Mouse (Mus musculus): ENCODE results near the gene Armh3. TPM values are rescaled to one million over a fixed set of nuclear protein-coding genes. Genes with fewer than 3 reads are reported as not detected.

The Armh3 gene
- total and polyA plus RNA-seq, 3 experiments: 4.1 to 10.8 TPM; not detected in 1

DNA sequence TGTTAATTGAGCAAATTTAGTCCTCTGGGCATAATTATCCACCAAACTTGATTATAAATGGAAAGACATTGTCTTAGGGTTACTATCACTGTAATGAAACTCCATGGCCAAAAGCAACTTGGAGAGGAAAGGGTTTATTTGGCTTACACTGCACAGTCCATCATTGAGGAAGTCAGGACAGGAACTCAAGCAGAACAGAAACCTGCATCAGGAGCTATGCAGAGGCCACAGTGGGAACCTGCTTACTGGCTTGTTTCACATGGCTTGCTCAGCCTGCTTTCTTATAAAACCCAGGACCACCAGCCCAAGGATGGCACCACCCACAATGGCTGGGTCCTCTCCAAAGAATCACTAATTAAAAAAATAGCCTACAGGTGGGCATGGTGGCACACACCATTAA, 13.9 kb downstream of the Armh3 start:
- Histone ChIP-seq H3K9ac (ENCODE audit: control insufficient read depth, low read depth, low read length, poor library complexity, severe bottlenecking) (no peak overlapping the region), H3K27me3 (ENCODE audit: control insufficient read depth in 1 of 2, insufficient read depth in 2 of 2, low read length in 2 of 2) (no peaks in the 10 kb centered on the region), H3K4me3 (ENCODE audit: control insufficient read depth in 1 of 2, insufficient read depth in 1 of 2, low read depth in 2 of 2, low read length in 2 of 2) (no peak overlapping the region), H3K27ac (ENCODE audit: control insufficient read depth, low read depth, low read length) (no peak overlapping the region), H3K9me3 (replicated peaks; ENCODE audit: insufficient read depth, low read length) (no peaks in the 10 kb centered on the region), H3K79me2 (ENCODE audit: control insufficient read depth, insufficient read depth, low read length, poor library complexity) (no peaks in the 10 kb centered on the region), H3K36me3 (ENCODE audit: control insufficient read depth in 1 of 2, insufficient read depth in 2 of 2, low read length in 2 of 2) (no peaks in the 10 kb centered on the region), H3K4me1 (ENCODE audit: control insufficient read depth in 1 of 2, insufficient read depth in 2 of 2, low read length in 2 of 2) (no peaks in the 10 kb centered on the region)
- no peak for DNase-seq (ENCODE audit: low read depth, low spot score)
- no peak for TF ChIP-seq MYC (IDR thresholded peaks at IDR 0.05; ENCODE audit: low read depth, low read length)

DNA sequence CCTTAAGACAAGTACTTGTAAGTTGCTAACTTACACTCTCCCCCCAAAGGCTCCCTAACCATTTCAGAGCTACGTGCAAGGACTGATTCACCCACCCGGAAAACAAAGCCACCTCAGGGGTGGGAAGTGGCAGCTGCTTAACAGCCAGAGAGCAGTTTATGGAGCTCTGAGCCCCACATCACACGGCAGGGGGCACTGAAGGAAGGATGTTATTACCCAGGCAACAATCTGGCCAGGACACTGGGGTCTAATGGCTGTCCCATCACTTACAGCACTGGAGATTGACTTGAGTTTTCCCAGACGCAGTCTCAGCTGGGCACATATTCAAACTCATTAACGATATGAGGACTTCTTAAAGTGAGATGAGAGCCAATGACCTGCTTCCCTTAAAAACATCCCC, 37.5 kb downstream of the Armh3 start:
- TF ChIP-seq MEF2A (IDR thresholded peaks at IDR 0.05; ENCODE audit: extremely low read depth, insufficient replicate concordance, low read depth, low read length, poor library complexity, severe bottlenecking) (no peak), TBP (IDR thresholded peaks at IDR 0.05; ENCODE audit: low read depth, low read length) (no peak), USF2 (IDR thresholded peaks at IDR 0.05; ENCODE audit: borderline replicate concordance in 1 of 2, insufficient read depth in 1 of 2, low read depth in 1 of 2, low read length in 2 of 2) (no peak), NELFE (IDR thresholded peaks at IDR 0.05; ENCODE audit: low read depth, low read length) (no peak), UBTF (IDR thresholded peaks at IDR 0.05; ENCODE audit: borderline replicate concordance, insufficient read depth, low read depth, low read length) (no peak), MXI1 (IDR thresholded peaks at IDR 0.05; ENCODE audit: low read depth, low read length) (no peak), HCFC1 (IDR thresholded peaks at IDR 0.05; ENCODE audit: low read depth, low read length) (no peak), JUND (IDR thresholded peaks at IDR 0.05; ENCODE audit: low read depth, low read length) (no peak), ZC3H11A (IDR thresholded peaks at IDR 0.05; ENCODE audit: low read depth, low read length) (no peak), TCF12 (IDR thresholded peaks at IDR 0.05; ENCODE audit: low read depth, low read length) (no peak)
- Histone ChIP-seq H3K9ac (ENCODE audit: control insufficient read depth, low read depth, low read length, poor library complexity, severe bottlenecking) (no peak overlapping the region), H3K27ac (ENCODE audit: control insufficient read depth, low read depth, low read length) (no peak overlapping the region)

DNA sequence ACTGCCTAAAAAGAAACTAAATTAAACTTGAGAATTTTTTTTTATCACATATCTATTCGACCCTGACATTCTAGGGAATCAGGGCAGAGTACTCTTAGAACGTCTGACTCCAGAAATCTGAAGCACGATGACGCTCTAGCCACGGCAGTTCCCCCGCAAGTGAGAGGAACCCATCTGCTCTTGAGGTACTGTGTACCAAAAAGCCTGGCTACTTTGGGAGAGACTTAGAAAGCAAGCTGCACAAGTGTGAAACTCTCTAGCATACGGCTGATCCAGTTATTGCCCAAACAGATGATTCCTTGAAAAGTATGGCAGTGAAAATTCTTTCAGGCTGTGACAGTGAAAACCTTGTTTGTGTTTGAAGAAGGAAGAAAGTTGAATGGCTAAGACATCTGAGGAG, 41.6 kb downstream of the Armh3 start:
- no peak overlapping the region for H3K9ac ChIP-seq (ENCODE audit: control insufficient read depth, low read depth, low read length, poor library complexity, severe bottlenecking)
- no peaks in the 10 kb centered on the region for H3K79me2 ChIP-seq (ENCODE audit: control insufficient read depth, insufficient read depth, low read length, poor library complexity)
- no peak for TF ChIP-seq POLR2AphosphoS2 (IDR thresholded peaks at IDR 0.05; ENCODE audit: low read length)
- no peak for TF ChIP-seq SIN3A (IDR thresholded peaks at IDR 0.05; ENCODE audit: low read length)
- TF ChIP-seq TAL1 (IDR thresholded peaks at IDR 0.05; ENCODE audit: low read length): no peak
- TF ChIP-seq ZNF384 (IDR thresholded peaks at IDR 0.05; ENCODE audit: low read depth, low read length): no peak
- no peak for TF ChIP-seq USF2 (IDR thresholded peaks at IDR 0.05; ENCODE audit: borderline replicate concordance in 1 of 2, insufficient read depth in 1 of 2, low read depth in 1 of 2, low read length in 2 of 2)
- no peak for TF ChIP-seq HCFC1 (IDR thresholded peaks at IDR 0.05; ENCODE audit: low read depth, low read length)
- no peak for TF ChIP-seq MYB (IDR thresholded peaks at IDR 0.05; ENCODE audit: low read depth, low read length)
- no peak for TF ChIP-seq RAD21 (IDR thresholded peaks at IDR 0.05; ENCODE audit: low read depth, low read length)
- no peak for TF ChIP-seq POLR2AphosphoS5 (IDR thresholded peaks at IDR 0.05; ENCODE audit: borderline replicate concordance, low read depth, low read length)
- TF ChIP-seq MAFK (IDR thresholded peaks at IDR 0.05; ENCODE audit: borderline replicate concordance, low read depth, low read length): no peak

More for the DNA sequence above, 37.5 kb downstream of the Armh3 start:
- no peaks in the 10 kb centered on the region for H3K27me3 ChIP-seq (ENCODE audit: control insufficient read depth in 1 of 2, insufficient read depth in 2 of 2, low read length in 2 of 2)
- H3K36me3 ChIP-seq (ENCODE audit: control insufficient read depth in 1 of 2, insufficient read depth in 2 of 2, low read length in 2 of 2): no peaks in the 10 kb centered on the region
- no peak for DNase-seq (ENCODE audit: low read depth, low spot score)
- H3K9me3 ChIP-seq (replicated peaks; ENCODE audit: insufficient read depth, low read length): no peaks in the 10 kb centered on the region
- no peak overlapping the region for H3K4me3 ChIP-seq (ENCODE audit: control insufficient read depth in 1 of 2, insufficient read depth in 1 of 2, low read depth in 2 of 2, low read length in 2 of 2)
- H3K4me1 ChIP-seq (ENCODE audit: control insufficient read depth in 1 of 2, insufficient read depth in 2 of 2, low read length in 2 of 2): no peaks in the 10 kb centered on the region
- no peaks in the 10 kb centered on the region for H3K79me2 ChIP-seq (ENCODE audit: control insufficient read depth, insufficient read depth, low read length, poor library complexity)

More for the DNA sequence above, 41.6 kb downstream of the Armh3 start:
- no peaks in the 10 kb centered on the region for H3K9me3 ChIP-seq (replicated peaks; ENCODE audit: insufficient read depth, low read length)
- H3K4me1 ChIP-seq (ENCODE audit: control insufficient read depth in 1 of 2, insufficient read depth in 2 of 2, low read length in 2 of 2): no peaks in the 10 kb centered on the region
- DNase-seq (ENCODE audit: low read depth, low spot score): no peak
- no peak overlapping the region for H3K4me3 ChIP-seq (ENCODE audit: control insufficient read depth in 1 of 2, insufficient read depth in 1 of 2, low read depth in 2 of 2, low read length in 2 of 2)
- no peaks in the 10 kb centered on the region for H3K36me3 ChIP-seq (ENCODE audit: control insufficient read depth in 1 of 2, insufficient read depth in 2 of 2, low read length in 2 of 2)
- H3K27me3 ChIP-seq (ENCODE audit: control insufficient read depth in 1 of 2, insufficient read depth in 2 of 2, low read length in 2 of 2): no peaks in the 10 kb centered on the region
- H3K27ac ChIP-seq (ENCODE audit: control insufficient read depth, low read depth, low read length): no peak overlapping the region

Measured in MEL (cell line).